Mouse (Mus musculus) c-Kit-positive CD71-positive TER-119-negative erythroid progenitor cells, embryonic 14.5 days (primary cell): ENCODE results near the gene Lpcat1.

ENCODE experiments used
- DNase-seq: peaks from one replicate; pipeline ENCODE4 v3.0.0-alpha.2; 2013; ENCODE audit warnings: low read depth

Lpcat1 gene

DNA sequence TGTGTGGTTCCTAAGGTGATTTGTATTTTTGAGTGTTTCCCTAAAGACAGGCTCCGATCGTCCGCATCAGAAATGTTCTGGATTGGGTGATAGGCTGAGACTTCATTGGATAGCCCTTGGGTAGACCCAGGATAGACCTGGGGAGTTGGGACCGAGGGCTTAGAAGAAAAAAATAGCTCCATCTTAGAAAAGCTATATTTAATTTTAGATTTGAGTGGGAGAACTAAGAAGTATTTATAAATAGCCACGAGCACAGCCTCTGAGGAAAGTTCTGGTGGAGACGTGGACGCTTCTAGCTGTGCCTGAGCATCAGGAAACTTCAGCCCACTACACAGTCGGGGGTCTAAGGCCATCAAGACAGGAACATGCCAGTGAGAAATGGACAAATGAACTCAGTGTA is 9.8 kb downstream of the Lpcat1 start:
- DNase-seq = no peak

DNA sequence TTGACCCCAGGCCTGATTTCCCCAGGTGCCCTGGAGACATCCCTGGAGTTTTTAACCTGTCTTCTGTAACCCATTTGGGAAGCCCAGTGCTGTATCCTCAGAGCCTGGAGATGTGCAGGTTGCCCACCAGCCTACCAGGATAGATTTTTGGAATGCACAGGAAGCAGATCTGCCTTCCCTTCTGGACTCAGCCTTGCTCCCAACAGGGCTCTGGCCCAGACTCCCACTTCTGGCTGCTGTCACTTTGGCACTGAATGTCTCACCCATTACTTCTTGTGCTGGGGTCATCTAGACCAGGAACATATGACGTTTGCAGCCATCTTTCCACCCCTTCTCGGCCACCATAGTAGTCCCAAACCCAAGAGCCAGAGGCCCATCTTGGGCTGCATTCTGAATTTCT is 10.8 kb downstream of the Lpcat1 start:
- no peak for DNase-seq

DNA sequence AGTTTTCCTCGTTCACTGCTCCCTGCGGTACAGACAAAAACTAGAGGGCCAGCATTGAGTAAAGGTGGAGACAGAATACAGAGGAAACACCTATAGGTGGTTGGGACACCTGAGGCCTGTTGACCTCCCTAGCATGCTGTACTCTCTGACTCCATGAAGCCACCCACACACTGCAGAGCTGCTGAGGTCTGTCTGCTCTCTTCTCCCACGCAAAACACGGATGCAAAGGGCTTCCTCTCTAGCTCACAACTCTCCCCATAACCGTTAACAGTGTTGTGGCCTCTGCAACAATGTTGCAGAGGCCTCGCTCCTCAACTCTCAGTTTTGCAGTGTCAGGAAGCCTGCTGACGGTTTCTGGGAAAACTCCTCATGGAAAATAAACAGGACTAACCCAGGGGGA is 15.5 kb downstream of the Lpcat1 start:
- no peak for DNase-seq

DNA sequence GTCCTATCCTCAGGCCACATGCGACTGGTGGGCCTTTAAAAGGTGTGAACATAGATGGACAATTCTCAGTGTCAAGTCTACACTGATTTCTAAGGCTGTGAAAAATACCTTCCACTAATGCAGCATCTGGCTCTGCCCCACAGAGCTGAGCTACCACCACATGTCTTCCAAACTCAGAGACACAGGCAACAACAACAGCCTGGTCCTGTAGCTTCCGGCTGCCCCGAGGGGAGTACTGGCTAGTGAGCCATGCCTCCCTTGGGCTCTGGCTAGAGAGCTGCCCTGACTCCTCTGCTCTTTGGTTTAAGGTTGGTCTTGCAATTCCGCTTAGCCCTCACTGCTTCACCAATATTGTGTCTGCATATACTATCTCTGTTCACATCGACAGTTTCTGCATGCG is 16.3 kb downstream of the Lpcat1 start:
- no peak for DNase-seq

DNA sequence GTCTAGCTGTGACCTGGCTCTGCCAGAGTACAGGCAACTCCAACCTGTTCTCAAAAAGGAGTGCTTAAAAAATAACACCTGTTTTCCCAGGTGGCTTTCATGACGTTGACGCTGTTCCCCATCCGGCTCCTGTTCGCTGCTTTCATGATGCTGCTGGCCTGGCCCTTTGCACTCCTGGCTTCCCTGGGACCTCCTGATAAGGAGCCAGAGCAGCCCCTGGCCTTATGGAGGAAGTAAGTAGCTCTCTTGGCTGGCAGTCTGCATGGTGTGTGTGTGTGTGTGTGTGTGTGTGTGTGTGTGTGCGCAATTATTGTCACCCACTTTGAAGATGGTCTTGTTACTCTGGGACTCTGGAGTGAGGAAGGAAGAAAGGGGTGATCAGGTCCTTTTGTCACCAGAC is 17.2 kb downstream of the Lpcat1 start:
- DNase-seq = no peak

DNA sequence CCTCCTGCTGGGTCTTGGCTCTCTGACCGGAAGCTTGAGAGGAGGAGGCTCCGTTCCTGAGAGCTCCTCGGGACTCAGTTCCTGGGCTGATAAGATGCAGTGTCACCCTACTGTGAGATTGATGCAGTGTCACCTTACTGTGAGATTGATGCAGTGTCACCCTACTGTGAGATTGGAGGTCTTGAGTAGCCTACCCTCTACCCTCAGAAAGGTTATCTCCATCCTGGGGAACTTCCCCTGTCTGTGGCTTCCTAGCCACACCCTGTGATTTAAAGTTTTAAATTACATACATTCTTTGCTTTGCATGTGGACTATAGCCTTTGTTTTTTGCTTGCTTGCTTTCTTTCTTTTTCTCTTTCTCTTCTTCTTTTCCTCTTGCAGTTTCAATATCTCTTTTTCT is 21.1 kb downstream of the Lpcat1 start:
- no peak for DNase-seq

DNA sequence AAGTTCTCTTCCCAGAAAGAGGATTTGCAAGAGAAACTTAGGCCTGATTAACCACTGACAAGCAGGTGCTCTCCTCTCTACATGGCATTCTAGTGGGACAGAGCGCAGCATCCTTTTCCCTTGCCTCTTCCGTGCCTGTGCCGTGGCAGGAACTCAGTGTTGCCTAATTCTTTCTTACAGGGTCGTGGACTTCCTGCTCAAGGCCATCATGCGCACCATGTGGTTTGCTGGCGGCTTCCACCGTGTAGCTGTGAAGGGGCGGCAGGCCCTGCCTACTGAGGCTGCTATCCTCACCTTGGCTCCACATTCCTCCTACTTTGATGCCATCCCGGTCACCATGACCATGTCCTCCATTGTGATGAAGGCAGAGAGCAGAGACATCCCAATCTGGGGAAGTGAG is 21.7 kb downstream of the Lpcat1 start:
- no peak for DNase-seq

DNA sequence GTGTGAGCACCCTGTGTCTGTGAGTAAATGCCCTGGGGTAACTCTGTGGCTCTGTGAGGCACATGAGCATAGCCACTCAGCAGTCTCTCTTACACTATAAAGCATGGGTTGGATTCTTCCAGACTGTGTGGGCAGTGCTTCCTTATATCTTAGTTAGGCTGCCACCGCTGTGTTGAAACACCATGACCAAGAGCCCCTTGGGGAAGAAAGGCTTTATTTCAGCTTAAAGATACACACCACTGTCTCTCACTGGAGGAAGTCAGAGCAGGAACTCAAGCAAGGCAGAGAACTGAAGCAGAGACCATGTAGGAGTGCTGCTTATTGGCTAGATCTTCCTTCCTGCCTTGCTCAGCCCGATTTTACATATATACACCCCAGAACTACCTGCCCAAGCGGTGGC is 23.0 kb downstream of the Lpcat1 start:
- no peak for DNase-seq

DNA sequence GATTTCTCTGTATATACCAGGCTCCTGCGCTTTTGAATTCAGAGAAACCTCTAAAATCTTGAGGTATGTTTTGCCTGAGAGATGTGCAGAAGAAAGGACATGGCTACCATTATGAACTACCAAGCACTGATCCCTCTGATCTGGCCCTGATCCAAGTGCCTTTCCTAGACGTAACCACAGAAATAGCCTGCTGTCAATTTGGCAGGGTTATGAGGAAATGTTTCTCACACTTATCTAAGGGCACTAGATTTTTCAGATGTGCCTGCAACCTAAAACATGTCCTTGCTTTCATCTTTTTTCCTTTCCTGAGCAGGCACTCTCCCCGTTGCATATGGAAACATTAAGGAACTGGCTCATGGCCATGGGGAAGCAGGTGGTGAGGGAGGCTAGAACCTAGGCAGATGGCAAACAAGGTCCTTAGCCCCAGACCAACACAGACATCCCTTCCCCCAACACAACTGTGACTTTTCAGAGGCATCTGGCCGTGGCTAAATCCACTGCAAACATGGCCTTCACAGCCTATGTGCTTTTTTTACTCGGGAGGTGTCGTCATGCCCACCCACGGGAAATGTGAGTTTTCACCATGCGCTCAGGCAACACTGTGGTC is 23.7 kb downstream of the Lpcat1 start:
- no peak for DNase-seq

DNA sequence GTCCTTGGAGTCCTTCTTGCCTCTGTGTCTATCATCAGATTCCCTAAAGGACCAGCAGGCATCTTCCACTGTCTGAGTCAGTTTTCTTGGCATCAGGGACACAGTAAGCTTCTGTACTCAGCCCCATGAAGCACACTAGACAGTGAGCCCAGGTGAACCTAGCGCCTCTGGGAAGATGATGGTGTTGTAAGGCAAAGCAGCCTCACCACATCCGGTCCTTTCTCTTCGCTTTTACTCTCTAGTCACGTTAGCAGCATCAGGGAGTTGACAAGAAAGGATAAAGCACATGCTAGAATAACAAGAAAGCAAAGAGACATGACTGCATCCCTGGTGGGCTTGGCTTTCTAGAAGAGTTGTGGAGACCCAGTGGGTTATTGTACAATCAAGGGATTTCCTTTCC is 26.2 kb downstream of the Lpcat1 start:
- no peak for DNase-seq

DNA sequence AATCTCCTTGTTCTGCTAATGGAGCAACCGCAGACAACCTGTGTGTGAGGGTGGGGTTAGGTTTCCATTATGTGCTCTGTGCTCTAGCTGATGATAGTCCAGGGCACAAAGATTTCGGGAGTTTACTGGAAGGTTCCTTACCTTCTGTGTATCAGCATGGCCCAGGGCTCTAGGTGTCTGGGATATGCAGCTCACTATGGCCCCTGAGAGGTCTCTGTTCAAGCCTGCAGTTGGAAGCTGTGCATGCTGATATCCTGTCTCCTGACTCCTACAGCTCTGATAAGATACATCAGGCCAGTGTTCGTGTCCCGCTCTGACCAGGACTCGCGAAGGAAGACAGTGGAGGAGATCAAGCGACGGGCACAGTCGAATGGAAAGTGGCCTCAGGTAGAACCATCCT is 27.5 kb downstream of the Lpcat1 start:
- no peak for DNase-seq

DNA sequence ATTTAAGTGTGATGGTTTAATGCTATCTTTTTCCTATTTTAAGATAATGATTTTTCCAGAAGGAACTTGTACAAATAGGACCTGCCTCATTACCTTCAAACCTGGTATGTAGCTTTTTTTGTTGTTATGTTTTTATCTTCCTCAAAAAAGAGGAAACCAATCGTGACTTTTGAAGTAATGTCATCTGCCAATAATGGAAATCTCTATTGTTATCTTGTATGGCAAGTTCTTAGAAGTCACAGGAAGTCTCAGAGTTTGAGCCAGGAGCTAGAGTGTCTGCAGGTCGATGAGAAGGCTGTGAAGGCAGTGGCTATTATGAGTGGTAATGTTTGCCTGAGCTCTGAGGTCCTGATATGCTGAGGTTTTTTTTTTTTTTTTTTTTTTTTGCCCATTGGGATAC is 29.1 kb downstream of the Lpcat1 start:
- DNase-seq = no peak

DNA sequence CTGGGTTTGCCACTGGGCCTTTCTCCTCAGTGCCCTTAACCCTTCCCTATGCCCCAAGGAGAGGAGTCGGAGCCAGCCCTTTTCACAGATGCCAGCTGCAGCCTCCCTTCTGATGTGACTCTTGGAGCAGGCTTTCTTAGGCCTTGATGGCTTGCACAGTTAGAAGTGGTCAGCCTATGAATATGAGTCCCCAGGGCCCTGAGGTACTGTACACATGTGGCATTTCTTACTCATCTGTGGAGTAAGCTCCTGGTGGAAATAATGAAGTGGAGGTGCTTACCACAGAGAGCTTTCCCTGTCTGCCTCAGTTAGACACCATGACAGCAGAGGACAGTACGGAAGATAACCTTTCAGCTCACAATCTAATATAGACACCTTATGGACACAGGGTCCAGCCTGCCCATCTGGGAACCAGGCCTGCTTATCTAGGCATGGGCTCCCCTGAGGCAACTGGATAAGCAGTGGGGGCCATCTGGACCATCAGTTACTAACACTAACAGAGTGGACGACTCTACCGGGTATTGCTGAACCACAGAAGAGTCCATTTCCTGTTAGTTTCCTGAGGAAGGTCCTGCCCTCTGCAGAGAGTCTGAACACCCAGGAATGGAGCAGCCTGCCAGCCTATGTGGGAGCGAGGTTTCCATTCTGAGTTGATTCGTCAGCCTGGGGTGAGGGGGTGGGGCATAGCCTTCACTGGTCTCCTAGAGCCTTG is 33.1 kb downstream of the Lpcat1 start:
- DNase-seq = peak; percentile 62

DNA sequence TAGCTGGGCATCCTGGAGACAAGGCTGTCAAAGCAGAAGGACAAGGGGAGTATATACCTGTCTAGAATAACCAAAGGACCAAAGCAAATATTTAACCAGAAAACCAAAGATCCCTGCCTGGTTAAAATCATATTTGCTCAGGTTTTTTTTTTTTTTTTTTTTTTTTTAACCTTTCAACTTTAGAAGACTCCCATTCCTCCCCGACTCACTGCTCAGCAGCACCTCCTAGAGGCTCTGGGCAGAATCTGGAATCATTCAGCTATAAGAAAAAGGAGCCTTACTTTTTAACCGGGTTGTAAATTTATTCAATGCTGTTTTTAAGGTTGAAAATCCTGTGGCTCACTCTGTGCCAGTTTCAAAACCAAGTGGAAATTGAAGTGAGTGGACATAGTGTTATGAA is 35.7 kb downstream of the Lpcat1 start:
- DNase-seq = peak; percentile 53

DNA sequence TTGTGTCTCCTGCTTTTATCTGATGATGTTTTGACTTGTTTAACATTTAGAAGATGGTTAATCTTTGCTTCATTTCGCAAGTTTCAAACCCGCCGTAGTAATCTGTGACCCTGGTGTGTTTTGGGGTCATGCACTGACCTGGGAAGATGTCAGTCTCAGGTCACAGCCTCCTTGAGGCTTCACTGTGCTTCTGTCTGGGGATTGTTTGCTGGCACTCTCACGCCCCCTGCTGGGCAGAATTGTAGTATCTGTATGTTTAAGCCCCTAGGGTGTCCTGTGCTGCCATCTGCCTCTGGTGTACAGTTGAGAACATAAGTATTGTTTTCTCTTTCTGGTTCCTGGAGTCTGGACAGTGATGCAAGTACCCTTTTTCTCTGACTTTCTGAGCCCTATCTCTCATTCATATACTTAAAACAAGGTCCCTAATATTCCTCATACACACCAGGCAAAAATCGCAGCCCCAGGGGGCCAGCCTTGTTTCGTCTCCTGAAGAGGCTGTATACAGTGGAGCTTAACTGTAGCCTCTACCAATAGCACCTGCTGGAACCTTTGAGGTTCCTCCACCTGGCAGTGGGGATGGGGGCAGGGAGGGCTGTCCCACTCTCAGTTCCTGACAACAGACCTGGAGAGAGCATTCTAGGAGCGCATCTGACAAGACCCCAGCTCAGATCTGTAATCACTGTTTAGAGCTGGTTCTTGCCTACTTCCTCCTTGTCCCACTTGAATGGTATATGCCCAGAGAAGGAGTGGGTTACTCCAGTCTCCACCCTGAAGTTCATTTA is 38.9 kb downstream of the Lpcat1 start:
- peak; percentile 74 for DNase-seq

DNA sequence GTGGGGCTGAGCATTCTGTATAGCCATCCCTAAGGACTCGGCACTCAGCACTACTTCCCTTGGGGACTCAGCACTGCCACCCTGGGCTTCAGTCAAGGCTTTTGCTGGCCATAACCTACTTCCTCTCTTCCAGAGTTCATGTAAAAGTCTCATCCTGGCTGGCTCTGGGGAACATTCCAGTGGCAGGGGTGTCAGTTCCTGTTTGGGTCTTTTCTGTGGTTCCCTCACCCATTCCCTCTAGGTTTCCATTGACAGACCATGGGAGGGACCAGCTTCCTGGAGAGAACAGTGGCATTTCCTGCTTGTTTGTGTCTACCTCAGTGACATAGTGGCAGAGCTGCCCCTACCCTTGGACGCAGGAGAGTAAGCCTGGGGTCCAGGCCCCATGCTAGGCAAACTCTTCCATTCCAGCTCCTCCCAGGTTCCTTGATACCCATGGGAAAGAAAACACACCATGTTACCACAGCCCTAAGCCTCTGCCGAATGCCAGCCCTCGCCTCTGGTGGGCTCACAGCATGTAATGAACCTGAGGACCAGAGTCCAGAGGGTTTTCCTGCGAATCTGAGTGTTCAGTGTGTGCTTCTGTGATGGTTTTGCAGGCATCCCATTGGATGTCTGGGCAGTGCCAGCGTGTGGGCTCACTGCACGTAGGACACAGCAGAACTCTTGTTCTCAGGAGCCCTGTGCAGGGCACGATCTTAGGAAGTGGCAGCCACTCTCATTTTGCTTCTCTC is 42.0 kb downstream of the Lpcat1 start:
- no peak for DNase-seq

DNA sequence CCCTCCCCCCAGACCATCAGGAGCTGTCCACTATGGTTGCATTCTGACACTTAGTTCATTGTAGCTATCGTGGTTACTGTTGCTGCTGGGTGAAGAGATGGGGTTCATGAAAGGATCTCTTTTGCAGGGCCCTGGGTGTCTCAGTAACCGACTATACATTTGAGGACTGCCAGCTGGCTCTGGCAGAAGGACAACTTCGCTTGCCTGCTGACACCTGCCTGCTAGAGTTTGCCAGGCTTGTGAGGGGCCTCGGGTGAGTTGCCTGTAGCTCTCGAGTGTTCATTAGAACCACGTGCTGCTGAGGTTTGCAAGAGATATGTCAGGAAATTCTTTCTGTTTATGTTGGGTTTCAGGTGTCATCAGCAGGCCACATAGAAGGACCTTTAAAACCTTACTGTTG is 42.9 kb downstream of the Lpcat1 start:
- no peak for DNase-seq

DNA sequence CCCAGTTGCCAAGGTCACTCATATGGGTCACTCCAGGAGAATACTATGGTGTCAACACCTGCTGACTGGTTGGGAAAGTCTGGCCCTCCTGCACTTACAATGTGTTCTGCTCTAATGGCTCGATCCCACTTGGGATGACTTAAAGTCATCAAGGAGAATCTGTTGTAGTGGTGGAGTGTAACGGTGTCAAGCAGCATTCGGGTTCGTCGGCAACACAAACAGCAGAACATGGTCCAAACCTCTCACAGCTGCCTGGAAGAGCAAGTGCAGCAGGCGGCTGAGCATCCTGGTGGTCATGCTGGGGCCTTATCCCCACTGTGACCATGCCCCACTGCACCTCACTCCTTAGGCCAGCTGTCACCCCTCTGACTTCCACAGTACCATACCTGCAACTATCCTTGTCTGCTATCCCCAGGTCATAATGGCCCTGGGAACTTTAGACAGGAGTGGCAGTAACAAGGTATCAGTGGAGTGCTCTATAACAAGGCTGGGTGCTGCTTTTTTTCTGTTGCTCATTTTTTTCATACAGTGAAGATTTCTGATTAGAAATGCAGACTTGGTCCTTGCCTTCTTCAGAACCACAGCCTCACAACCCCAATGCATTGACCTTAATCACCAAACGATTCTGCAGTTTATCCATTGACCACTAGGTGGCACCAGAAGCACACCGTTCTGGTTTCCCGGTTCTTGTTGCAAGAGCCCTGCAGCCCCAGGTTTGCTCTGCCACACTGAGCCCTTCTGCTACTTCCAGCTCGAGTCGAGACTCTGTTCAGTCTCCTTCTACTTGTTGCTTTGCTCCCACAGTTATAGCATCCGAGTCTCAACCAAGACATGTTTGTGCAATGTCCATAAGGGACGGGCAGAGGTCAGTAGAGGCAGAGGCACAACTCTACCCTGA is 46.0 kb downstream of the Lpcat1 start:
- peak; percentile 70 for DNase-seq

DNA sequence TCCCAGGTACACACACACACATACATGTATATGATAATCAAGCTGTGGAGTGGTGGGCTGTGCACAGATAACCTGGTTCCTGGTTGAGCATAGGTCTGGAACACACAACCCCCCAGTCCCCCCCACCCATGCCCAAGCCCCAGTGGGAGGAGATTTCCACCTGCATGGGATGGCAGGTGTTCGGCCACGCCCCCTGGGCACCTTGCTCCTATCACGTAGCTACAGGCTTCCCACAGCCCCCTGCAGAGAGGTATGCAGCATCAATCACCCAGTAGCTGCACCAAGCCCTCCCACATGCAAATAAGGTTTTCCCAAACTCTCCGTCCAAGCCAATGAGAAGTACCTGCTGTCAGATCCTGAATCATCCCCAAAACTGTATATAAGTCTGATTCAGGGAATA is 49.9 kb downstream of the Lpcat1 start:
- no peak for DNase-seq

DNA sequence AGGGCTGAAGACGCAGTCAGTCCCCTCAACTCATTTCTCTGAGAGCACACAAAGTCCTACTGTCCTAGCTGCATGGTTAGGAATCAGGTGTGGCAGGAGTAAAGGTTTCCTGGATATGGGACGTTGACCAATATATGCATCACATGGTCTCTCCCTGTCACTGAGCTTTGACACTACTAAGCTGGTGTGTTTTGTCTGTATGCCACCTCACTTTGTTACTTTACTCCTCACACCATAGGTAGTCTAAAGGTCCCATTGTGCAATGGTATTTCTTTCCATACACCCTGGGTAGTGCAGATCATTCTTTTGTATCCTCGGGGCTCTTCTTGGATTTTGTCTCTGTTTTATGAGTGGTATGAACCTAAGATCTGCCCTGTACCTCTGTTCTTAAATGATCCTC is 66.7 kb downstream of the Lpcat1 start:
- DNase-seq = no peak

DNA sequence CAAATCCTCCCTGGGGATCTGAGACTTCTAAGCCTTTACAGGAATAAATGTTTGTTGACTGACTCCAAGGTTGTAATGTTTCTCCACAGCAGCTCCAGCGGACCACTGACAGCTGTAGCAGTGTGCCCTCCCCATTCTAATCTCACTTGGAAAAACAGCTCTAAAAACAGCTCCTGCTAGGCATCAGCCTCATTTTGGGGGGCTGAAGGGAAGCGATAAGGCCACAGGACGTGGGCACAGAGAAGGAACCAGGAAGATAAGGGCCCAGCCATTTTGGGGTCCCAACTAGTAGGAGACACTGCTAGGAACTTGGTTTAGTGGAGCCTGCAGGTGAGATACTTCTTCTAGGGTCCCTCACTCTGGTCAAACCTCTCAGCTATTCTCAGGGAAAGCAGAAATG is 68.3 kb downstream of the Lpcat1 start:
- peak; percentile 25 for DNase-seq

DNA sequence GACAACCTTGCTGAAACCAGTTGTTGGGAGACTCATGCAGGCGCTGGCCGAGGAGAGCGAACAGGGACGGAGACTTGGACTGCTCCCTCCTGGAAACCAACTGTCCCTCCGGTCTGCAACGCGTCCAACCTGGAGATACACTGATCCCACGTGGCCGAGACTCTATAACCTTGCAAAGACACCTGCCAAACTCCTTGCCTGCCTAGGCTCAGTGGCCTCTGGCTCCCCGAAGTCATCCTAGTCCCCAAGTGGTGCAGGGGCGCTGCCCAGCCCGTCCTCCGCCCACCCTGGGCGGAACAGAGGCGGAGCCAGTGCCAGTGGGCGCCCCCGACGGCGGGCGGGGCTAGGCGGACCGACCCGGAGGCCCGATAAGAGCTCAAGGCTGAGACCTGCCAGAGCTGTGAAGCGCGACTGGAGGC is 69.4 kb downstream of the Lpcat1 start, which contains the start of gene Slc6a3:
Gene Slc6a3 (plus strand): TSS at position 345 of the 419 bp plus-strand sequence.
- DNase-seq = peak; percentile 73
